Mouse (Mus musculus) spleen, adult 2 months (tissue): ENCODE results near the gene Rnf144a.

Experiments
- CTCF ChIP-seq: fragments of 200-500 bp; IDR thresholded peaks from 2 replicates; pipeline ENCODE4 v1.5.1; 2011; ENCODE audit warnings: mild to moderate bottlenecking, inconsistent platforms; ENCODE audit not compliant: insufficient read depth, insufficient read length, insufficient replicate concordance; ENCODE audit errors: extremely low read depth
- POLR2A ChIP-seq: fragments of 200-500 bp; IDR thresholded peaks from 2 replicates; pipeline ENCODE4 v1.6.1; 2011; ENCODE audit warnings: low read depth, low read length, inconsistent platforms

DNA sequence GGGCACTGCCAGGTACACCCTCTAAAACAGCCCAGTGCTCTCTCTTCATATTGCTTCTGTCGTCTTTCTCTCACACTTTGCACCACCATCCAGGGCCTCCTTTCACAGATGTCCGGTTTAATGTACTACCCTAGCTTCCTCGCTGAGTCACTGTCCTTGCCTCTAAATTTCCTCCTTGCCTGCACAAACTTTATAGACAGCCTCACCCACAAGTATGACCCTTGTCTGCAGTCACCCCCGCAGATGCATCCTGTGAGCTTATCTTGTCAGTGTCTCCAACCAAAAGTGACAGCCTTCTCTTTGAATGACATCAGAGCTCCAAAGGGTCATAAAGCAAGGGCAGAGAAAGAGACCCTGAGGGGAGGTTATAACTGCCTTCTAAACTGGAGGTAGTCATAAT, 37.9 kb upstream of the Rnf144a start:
- TF ChIP-seq CTCF (no peak), POLR2A (no peak)
